Mouse (Mus musculus) neural tube, embryonic 14.5 days (tissue): ENCODE results near the gene Cdkl2. TPM values are rescaled to one million over a fixed set of nuclear protein-coding genes. Genes with fewer than 3 reads are reported as not detected.
A peak's percentile ranks its signal among the peaks of the same experiment; 100 is the strongest.

Source experiments
- ATAC-seq: fragments of 200-750 bp; cut with Nextera tagmentation; 2 replicates; pipeline ENCODE4 v1.8.0; 2017; ENCODE audit warnings: low read depth, mild to moderate bottlenecking, moderate TSS enrichment, moderate library complexity
- H3K27ac ChIP-seq: fragments of 300-500 bp; sonication (generic); 2 replicates; pipeline ENCODE4 v1.5.1; 2014; ENCODE audit warnings: low read depth, mild to moderate bottlenecking, control low read depth, low read length, moderate library complexity, mixed read lengths
- H3K27me3 ChIP-seq: fragments of 300-500 bp; sonication (generic); 2 replicates; pipeline ENCODE4 v1.6.1; 2014; ENCODE audit warnings: low read length; ENCODE audit not compliant: control insufficient read depth, insufficient read depth
- H3K36me3 ChIP-seq: fragments of 300-500 bp; sonication (generic); 2 replicates; pipeline ENCODE4 v1.6.1; 2014; ENCODE audit warnings: low read length, mixed read lengths; ENCODE audit not compliant: control insufficient read depth, insufficient read depth
- H3K4me1 ChIP-seq: fragments of 300-500 bp; sonication (generic); 2 replicates; pipeline ENCODE4 v1.6.1; 2014; ENCODE audit warnings: low read length; ENCODE audit not compliant: control insufficient read depth, insufficient read depth
- H3K4me2 ChIP-seq: fragments of 300-500 bp; sonication (generic); 2 replicates; pipeline ENCODE4 v1.6.1; 2014; ENCODE audit warnings: mild to moderate bottlenecking, low read depth, low read length, control low read depth
- H3K4me3 ChIP-seq: fragments of 300-500 bp; sonication (generic); 2 replicates; pipeline ENCODE4 v1.5.1; 2014; ENCODE audit warnings: low read depth, low read length, control low read depth, mixed read lengths
- H3K9ac ChIP-seq: fragments of 300-500 bp; sonication (generic); replicated peaks from 2 replicates; pipeline ENCODE4 v1.6.1; 2014; ENCODE audit warnings: low read depth, mild to moderate bottlenecking, control low read depth, low read length, mixed read lengths
- H3K9me3 ChIP-seq: fragments of 300-500 bp; sonication (generic); 2 replicates; pipeline ENCODE4 v1.6.1; 2016; ENCODE audit warnings: low read length; ENCODE audit not compliant: control insufficient read depth
- WGBS: fragments of 180-500 bp; shearing (Covaris S2); extraction: QIAGEN DNeasy Blood & Tissue Kit; methylation state at CpG from one replicate; pipeline ENCODE4 v1.1.7; 2014; 5-methylcytosine and 5-hydroxymethylcytosine counted together
- polyA plus RNA-seq: library from polyadenylated mRNA; unstranded; fragments of >200 nt; fragmentation: Nextera tagmentation; extraction: Ambion mirVana; gene quantifications from 2 replicates; pipeline ENCODE4 v1.2.1, GENCODE M21; 2014

Cdkl2 gene
- polyA plus RNA-seq, 1 experiment from 2014 or later: 15.3 TPM

DNA sequence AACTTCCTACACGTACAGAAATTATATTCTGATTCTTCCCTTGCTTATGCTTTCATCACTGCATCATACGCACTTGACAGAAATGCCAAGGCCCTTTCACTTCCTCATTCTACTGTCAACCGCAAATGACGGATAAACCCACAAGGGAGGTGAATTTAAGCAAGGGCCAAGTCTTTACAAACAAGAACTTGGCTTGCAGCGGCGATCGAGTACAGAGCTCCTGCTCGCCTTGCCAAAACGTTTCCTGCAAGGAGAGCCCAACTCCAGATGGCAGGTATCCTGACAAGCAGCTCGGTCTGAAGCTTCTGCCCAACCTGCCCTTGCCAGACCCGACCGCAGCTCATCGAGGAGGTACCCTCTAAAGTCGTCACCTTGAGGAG lies 81.4 kb downstream of the Cdkl2 start:
- WGBS: under 1% methylated on average over 14 of the region's 14 CpGs
- peak overlapping the region; percentile 99 for H3K27ac ChIP-seq
- no peak for ATAC-seq

GRCm38 (mm10) chr5:91961370-91961769 lies 82.3 kb downstream of the Cdkl2 start:
- Histone ChIP-seq H3K27ac (no peak overlapping the region), H3K9me3 (no peaks in the 10 kb centered on the region), H3K9ac (no peak overlapping the region; the same call in 1 of the 2 replicates), H3K4me1 (peaks cover 23% of the 10 kb centered on the region), H3K27me3 (no peaks in the 10 kb centered on the region), H3K4me3 (peak overlapping the region; percentile 76), H3K4me2 (peak overlapping the region; percentile 51), H3K36me3 (peaks cover 8% of the 10 kb centered on the region; the same call in 1 of the 2 replicates)
- WGBS: 84% methylated on average over 1 of the region's 1 CpGs
- ATAC-seq: no peak

More for the DNA sequence above, 81.4 kb downstream of the Cdkl2 start:
- peak overlapping the region; percentile 51 for H3K4me2 ChIP-seq
- 0 out of 2 replicates have a peak, but pooled peaks cover 2% of the 10 kb centered on the region for H3K36me3 ChIP-seq
- H3K9me3 ChIP-seq: no peaks in the 10 kb centered on the region
- H3K4me3 ChIP-seq: peak overlapping the region; percentile 76
- H3K9ac ChIP-seq: peak overlapping the region; percentile 75
- peaks cover 23% of the 10 kb centered on the region for H3K4me1 ChIP-seq
- H3K27me3 ChIP-seq: no peaks in the 10 kb centered on the region

GRCm38 (mm10) chr5:91960606-91961254 lies 83.0 kb downstream of the Cdkl2 start:
- peaks cover 8% of the 10 kb centered on the region; the same call in 1 of the 2 replicates for H3K36me3 ChIP-seq
- ATAC-seq: no peak
- H3K4me1 ChIP-seq: peaks cover 23% of the 10 kb centered on the region
- H3K27me3 ChIP-seq: no peaks in the 10 kb centered on the region
- no peaks in the 10 kb centered on the region for H3K9me3 ChIP-seq
- WGBS: 70% methylated on average over 3 of the region's 3 CpGs
- peak overlapping the region; percentile 51 for H3K4me2 ChIP-seq
- no peak overlapping the region for H3K27ac ChIP-seq
- H3K4me3 ChIP-seq: no peak overlapping the region; the same call in 1 of the 2 replicates
- H3K9ac ChIP-seq: peak overlapping the region; percentile 37; the same call in 1 of the 2 replicates

DNA sequence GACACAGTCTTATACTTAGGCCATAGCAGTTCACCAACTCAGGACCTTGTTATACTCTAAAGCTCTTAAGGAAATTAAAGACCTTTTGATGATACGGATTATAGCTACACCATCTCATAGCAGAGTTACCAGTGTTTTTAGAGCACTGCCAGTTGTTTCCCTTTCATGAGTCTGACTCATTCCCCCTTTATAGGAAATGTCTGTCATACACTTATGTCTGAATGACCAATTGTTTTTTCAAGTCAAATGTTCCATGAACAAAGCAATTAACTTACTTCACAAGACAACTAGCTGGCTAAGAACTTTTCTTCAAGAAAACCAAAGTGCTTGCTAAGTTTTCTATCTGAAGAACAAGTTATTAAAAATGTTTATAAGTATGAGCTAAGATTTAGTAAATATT lies 83.7 kb downstream of the Cdkl2 start:
- Histone ChIP-seq H3K9ac (no peak overlapping the region), H3K27ac (no peak overlapping the region), H3K27me3 (no peaks in the 10 kb centered on the region), H3K4me2 (no peak overlapping the region), H3K4me1 (peaks cover 23% of the 10 kb centered on the region), H3K36me3 (peaks cover 8% of the 10 kb centered on the region; the same call in 1 of the 2 replicates), H3K9me3 (no peaks in the 10 kb centered on the region), H3K4me3 (no peak overlapping the region)
- 90% methylated on average over 1 of the region's 1 CpGs for WGBS
- ATAC-seq: no peak

DNA sequence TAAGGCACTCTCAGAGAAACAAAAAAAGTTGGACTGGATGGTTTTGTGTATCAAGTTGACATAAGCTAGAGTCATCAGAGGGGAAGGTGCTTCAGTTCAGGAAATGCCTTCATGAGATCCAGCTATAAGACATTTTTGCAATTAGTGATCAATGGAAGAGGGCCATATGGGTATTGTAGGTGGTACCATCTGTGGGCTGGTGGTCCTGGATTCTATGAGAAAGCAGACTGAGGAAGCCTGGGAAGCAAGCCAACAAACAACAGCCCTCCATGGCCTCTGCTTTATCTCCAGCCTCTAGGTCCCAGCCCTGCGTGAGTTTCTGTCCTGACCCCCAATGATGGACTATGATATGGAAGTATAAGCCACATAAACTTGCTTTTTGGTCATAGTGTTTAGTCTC lies 84.6 kb downstream of the Cdkl2 start:
- Histone ChIP-seq H3K27ac (no peak overlapping the region), H3K27me3 (no peaks in the 10 kb centered on the region), H3K9ac (no peak overlapping the region), H3K36me3 (peaks cover 9% of the 10 kb centered on the region; the same call in 1 of the 2 replicates), H3K4me1 (peaks cover 23% of the 10 kb centered on the region), H3K4me3 (no peak overlapping the region), H3K9me3 (no peaks in the 10 kb centered on the region), H3K4me2 (no peak overlapping the region)
- WGBS: 92% methylated on average over 1 of the region's 1 CpGs
- no peak for ATAC-seq

DNA sequence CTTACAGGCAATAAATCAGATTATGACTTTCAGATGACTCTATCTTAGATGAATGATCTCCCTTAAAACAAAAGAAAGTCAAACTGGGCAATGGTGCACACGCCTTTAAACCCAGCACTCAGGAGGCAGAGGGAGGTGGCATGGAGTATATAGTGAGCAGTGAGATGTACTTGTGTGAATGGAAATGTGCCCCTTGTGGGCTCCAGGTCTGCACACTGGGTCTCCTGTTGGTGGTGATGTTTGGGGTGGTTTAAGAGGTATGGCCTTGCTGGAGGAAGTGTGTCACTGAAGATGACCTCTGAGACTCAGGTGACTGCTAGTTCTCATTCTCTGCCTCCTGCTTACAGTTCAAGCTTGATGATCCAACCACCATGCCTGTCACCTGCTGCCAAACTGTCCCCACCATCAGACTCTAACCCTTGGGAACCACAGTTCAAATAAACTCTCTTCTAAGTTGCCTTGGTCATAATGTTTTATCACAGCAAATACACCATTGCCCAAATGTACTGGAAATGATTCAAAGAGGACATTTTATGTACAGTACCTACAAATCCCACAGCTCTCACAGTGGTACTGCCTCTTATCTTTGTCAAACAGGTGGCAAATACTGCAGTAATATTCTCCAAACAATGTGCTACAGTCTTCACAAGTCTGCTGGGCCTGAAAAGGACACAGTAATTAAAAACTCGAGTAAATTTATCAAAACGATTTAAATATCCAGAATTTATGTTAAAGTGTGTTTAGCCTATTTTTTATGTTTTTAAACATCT lies 86.5 kb downstream of the Cdkl2 start:
- Histone ChIP-seq H3K9ac (no peak overlapping the region), H3K27me3 (no peaks in the 10 kb centered on the region), H3K9me3 (no peaks in the 10 kb centered on the region), H3K4me2 (no peak overlapping the region), H3K4me3 (no peak overlapping the region), H3K36me3 (peaks cover 21% of the 10 kb centered on the region; the same call in 1 of the 2 replicates), H3K27ac (no peak overlapping the region), H3K4me1 (peaks cover 15% of the 10 kb centered on the region)
- 94% methylated on average over 3 of the region's 3 CpGs for WGBS
- ATAC-seq: no peak

Other genes with a start within 250 kb of the Cdkl2 start
- 74.5 and 78.0 TPM in 2 replicates for gene Rchy1, start 80.8 kb downstream of the Cdkl2 start, polyA plus RNA-seq
- gene Odaph, start 56.4 kb downstream of the Cdkl2 start, polyA plus RNA-seq: 0.37 and 0.56 TPM in 2 replicates
- 406 and 408 TPM in 2 replicates for gene G3bp2, start 39.8 kb upstream of the Cdkl2 start, polyA plus RNA-seq
- gene Uso1, start 94.1 kb upstream of the Cdkl2 start, polyA plus RNA-seq: 31.7 and 36.3 TPM in 2 replicates
- gene U90926, start 171.5 kb upstream of the Cdkl2 start, polyA plus RNA-seq: not detected in 2 replicates
- gene Ppef2, start 212.4 kb upstream of the Cdkl2 start, polyA plus RNA-seq: 0.21 and 0.99 TPM in 2 replicates
- 23.1 and 23.9 TPM in 2 replicates for gene Naaa, start 234.3 kb upstream of the Cdkl2 start, polyA plus RNA-seq